Mouse (Mus musculus) bone marrow, adult 2 months (tissue): ENCODE results near the gene Casc4.

ENCODE experiments used
- CTCF ChIP-seq: fragments of 200-500 bp; IDR thresholded peaks from 2 replicates; pipeline ENCODE4 v1.5.1; 2011; ENCODE audit warnings: low read length, control low read depth; ENCODE audit not compliant: control insufficient read depth, insufficient read depth
- POLR2A ChIP-seq: fragments of 200-500 bp; IDR thresholded peaks from 2 replicates; pipeline ENCODE4 v1.6.1; 2011; ENCODE audit warnings: low read depth, mild to moderate bottlenecking, control low read depth, low read length, borderline replicate concordance; ENCODE audit not compliant: control insufficient read depth

DNA sequence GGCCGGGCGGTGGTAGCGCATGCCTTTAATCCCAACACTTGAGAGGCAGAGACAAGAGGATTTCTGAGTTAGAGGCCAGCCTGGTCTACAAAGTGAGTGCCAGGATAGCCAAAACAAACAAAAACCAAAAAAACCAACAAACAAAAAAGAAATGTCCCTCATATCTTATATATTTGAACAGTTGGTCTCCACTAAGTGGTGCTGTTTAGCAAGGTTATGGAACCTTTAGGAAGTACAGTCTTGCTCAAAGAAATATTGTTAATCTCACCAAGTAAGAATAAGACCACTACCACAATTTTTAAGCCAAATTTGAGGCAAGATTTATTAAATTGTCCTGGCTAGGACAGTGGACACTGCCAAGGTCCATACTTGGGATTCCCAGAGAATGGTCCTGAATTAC, 25.3 kb upstream of the Casc4 start:
- TF ChIP-seq CTCF (no peak), POLR2A (no peak)
